Mouse (Mus musculus) thymus, postnatal 10 days (tissue): ENCODE measurements around the gene Bub3.

ENCODE experiments used
- DNase-seq, 2 experiments: peaks; one replicate each; pipeline ENCODE4 v3.0.0; 2021; ENCODE audit warnings: low spot score in 2 of 2

Bub3 gene

DNA sequence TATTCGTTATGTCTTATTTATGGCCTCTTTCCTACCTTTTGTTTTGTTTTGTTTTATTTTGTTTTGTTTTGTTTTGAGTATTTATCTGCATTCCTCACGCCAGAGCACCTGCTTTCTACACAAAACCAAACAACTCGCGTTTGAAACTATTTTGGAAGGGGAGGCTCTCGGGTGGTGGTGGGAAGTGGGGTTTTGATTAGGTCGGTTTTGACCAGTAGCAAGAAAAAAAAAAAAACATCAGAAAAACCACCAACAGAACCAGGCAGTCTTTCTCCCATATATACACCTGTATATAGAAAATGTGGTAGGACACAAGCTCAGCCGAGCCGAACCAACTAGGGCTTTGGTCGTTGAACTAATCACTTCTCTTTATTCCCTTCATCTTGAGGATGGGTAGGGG lies 3.9 kb upstream of the Bub3 start:
- no peak for DNase-seq

DNA sequence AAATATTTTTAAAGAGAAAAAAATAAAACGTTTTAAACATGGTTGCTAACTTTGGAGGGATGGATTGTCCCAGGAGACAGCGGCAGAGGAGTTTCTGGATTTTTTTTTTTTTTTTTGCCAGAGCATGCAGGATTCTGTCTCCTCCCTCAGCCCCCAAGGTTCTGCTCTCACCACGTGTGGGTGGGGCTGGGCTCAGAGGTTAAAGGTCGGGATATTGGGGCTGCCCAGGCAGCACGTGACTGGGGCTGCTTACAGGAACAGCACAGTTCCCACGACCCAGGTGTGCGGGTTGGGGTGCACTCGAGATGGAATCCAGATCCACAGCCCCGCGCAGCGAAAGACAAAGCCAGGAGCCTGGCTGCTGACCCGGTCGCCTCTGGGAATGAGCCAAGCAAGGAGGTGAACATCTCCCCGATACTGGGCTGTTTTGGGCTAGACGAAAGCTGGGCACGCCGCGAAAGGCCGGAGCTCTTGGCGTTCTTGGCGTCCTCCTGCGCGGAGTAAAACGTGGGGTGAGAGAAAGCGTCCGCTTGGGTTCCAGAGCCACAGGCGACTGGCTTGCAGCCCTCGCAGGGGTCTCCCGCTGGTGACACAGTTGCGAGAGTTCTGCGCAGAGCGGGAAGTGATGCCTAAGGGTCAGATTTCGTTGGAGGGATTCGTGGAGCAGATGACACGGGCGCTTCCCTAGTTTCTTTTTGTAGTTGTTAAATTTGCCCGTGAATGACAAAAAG lies 3.3 kb upstream of the Bub3 start:
- DNase-seq: no peak

DNA sequence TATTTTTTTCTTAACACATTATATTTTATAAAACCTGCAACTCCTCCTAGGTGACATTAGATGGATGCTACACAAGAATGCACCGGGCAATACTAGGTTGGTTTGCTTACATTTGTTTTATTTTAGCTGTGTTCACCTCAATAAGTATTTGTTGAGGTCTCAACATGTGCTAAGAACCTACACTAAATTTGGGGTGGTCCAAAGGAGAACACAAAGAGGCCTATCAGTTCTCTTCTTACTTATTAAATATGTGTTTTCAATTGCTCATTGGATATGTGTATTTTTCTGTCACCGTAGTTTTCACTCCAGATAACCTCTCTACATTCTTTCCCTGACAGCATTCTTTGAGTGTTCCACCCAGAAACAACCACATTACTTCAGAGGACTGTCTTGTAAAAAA lies 2.3 kb upstream of the Bub3 start:
- DNase-seq: no peak

DNA sequence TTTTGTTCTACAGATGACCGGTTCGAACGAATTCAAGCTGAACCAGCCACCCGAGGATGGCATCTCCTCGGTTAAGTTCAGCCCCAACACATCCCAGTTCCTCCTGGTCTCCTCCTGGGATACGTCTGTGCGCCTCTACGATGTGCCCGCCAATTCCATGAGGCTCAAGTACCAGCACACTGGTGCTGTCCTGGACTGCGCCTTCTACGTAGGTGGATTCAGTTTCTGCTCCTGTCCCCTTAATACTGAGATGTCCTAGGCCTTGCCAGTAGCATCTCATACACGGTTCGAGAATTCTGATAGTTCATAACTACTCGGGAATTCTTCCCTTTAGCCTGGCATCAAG lies 648 bp downstream of the Bub3 start:
- DNase-seq: no peak

DNA sequence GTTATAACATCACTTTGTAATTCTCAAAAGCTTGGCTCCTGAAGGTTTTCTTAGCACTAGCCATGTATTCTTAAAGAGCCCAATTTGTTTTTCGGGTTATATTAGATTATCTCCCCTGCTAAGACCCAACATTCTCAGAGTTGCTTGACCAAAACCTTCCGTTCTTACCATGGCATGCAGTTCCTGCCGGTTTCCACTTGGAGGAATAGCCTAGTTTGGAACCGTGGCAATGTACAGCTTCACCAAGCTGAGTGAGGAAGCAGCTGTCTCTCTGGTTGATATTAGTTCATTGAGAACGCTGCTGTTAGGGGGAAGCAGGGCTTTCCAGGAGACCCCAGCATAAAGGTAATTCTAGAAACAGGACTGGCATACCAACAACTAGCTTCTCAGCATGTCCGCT lies 15.2 kb downstream of the Bub3 start:
- DNase-seq: no peak

DNA sequence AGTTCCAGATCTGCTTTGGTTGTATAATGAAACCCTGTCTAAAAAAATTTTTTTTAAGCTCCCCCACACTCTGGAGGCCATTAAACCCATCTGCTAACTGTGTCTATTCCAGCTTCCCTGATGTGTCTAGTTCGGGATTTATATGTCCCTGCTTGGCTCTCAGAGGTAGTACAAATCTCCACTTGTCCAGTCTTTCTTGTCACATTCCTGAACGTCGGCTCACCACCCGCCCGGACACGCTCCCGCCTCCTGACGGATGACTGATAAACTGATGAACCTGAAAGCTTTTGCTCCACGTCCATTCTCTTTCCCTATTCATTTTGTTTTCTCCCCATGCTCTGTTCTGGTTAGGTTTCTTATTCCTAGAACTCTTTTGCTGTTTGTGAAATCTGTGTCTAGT lies 22.2 kb downstream of the Bub3 start:
- no peak for DNase-seq

DNA sequence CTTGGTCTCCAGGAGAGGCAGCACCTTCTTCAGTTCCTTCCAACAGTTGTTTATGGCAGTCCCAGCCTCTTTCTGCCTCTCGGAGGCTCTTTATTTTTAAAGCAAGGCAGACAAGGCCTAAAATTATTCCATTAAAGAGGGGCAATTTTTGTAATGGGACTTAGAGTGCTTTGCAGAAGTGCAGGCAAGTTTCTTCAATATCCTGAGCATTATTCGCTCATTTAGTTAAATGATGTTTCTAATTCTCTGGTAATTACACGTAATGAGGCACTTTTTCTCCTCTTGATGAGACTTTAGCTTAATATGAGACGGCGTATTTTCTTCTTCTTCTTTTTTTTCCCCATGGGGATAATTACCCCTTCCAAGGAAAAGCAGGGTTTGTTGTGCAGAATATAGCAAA lies 25.5 kb downstream of the Bub3 start:
- no peak for DNase-seq

DNA sequence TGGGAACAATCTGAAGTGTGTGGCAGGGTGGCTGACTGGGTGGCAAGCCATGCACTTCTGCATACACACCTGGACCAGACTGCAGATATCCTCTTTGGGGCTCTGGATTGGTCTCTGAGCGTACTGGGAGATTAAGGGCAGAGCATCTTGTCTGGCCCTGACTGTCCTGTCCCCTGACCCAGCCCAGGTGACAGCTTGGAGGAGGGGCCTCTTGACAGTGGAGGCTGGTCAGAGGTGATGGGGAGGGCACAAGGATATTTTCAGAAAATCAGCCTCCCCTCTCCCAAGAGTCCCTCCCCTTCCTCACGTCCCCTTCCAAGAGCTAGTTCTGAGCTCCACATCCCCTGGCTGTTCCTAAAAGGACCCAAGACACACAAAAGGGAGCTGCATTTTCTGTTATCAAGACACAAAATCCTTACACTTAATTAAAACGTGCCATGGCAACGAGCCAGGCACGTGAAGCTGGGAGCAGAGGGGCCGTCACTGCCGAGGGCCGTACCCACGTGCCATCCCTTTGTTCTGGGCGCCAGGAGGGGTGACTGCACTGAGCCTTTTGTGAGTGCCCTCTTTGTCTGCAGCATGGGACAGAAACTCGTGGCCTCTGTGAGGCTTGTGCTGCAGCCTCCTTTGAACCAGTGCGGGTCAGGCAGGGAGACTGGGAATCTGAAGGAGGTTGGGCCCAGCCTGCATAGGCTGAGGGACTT lies 37.9 kb downstream of the Bub3 start:
- no peak for DNase-seq

DNA sequence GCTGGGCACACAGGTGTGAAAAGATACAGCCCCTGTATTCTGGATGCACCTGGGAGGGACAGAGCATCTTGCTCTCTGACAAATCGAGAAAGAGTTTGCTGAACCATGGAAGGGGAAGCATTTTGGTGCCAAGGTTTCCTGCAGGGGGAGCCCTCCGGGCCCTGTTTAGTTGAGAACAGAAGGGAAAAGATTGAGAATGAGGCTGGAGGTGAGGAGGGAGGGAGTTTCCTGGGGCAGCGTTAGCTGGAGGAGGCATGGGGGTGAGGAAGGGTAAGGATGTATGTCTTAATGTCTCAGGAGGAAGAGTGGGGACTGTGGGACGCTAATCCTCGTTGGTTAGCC lies 38.4 kb downstream of the Bub3 start:
- DNase-seq: no peak

DNA sequence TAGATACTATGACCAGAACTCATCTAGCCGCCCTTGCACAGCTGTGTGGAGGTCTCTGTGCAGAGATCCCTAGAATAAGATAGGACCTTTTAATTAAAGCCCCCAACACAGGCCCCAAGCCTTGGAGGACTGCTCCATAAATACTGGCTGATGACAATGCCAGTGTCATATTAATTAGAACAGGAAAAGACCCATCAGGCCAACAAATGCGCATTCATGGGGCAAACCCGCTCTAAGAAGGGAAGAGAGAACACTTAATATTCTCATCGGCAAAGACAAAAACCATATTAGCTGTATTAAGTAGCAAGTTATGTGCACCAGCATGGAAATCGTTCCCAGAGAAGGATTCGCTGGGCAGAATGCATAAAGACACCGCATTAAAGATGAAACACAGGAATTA lies 42.1 kb downstream of the Bub3 start:
- DNase-seq: no peak

DNA sequence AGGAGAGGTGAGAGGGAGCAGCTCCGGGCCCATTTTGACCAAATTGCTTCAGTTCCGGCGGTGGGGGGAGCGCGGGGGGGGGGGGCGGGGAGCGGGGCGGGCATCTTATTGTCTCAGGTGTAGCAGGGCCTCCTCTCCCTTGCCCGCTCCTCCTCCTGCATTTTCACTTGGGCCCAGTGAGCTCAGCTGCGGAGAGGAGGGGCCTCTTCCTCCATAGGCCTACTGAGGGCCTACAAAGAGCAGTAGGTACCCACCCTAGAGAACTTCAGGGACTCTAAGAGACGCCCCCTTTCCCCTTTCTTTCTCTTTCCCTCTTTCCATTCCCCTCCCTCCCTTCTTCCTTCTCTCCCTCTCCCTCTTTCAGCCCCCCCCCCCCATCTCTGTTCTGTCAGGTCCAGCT lies 43.2 kb downstream of the Bub3 start:
- no peak for DNase-seq

DNA sequence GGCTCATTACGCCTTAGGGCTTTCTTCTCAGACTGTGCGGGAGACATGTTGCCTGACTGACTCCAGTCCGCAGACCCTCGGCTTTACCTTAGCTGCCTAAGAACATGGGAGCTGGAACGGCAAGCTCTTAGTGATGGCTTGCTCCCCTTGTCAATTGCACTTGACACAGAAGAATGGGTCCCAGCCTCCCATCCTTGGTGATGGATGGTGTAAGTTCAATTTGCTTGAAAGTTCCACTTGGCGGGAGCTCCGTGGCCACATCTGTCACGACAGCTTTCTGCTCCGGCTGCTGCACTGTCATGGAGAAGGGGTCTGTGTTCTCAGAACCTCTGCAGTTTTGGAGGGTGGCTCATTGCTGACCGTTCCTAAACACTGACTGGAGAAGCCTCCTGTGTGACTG lies 44.9 kb downstream of the Bub3 start:
- no peak for DNase-seq

DNA sequence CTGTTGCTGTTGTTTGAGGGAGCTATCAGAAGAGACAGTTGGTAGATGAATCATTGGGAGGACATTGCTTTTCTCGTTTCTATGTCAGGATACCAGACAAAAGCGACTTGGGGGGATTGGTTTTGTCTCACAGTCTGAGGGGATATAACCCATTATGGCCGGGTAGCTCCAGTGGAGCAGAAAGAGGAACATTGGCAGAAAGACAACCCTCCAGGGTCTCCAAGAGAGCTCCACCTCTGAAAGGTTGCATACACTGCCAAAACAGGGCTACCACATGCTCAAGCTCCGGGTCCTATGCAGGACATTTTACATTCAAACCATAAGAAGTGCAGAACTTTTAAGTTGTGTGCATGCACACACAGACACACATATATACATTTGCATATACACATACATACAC lies 45.5 kb downstream of the Bub3 start:
- DNase-seq: no peak

DNA sequence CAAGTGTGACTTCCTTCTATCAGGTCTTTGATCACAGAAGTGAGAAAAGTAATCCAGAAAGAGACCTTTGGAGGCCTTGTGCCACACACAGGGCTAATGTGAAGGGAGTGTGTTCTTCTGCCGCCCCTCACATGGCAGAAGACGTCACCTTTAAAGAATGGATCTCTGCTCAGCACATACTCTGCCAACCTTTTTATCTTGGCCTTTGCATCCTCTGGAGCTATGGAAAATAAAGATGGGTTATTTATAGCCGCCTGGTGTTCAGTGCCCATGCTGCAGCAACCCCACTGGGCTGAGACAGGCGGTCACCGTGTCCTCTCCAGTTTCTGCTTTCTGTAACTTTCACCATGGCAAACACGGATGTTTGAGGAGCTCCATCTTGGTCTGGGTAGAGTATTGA lies 48.0 kb downstream of the Bub3 start:
- DNase-seq: no peak

DNA sequence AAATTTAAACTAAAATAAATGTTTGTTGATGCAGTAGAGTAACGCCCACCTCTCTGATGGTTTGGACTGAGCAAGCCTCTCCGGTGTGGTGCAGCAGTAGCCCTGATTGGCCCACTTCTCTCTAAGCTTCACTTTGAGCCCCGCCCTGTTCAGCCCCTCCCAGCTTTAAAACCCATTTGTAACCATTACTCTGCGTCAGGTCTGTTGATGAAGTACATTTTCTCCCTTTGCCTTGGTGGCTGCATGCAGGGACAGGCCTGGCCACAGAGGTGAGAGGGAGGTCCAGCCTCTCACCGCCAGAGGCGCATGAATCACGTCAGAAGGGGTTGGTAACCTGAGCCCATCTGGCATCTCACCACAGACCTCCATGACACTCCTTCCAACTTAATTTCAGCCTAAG lies 49.7 kb downstream of the Bub3 start:
- no peak for DNase-seq
